Mouse (Mus musculus) c-Kit-positive CD71-negative TER-119-negative erythroid progenitor cells, embryonic 14.5 days (primary cell): Measurements from ENCODE around the gene Mmp25.
"Not testable (repeated sequence)": the region's sequence is repeated elsewhere in the genome, so short reads cannot be mapped to it uniquely, and the experiment has no call there.

ENCODE experiments used
- DNase-seq: peaks from one replicate; pipeline ENCODE4 v3.0.0-alpha.2; 2013; ENCODE audit warnings: low read depth

Mmp25 gene

DNA sequence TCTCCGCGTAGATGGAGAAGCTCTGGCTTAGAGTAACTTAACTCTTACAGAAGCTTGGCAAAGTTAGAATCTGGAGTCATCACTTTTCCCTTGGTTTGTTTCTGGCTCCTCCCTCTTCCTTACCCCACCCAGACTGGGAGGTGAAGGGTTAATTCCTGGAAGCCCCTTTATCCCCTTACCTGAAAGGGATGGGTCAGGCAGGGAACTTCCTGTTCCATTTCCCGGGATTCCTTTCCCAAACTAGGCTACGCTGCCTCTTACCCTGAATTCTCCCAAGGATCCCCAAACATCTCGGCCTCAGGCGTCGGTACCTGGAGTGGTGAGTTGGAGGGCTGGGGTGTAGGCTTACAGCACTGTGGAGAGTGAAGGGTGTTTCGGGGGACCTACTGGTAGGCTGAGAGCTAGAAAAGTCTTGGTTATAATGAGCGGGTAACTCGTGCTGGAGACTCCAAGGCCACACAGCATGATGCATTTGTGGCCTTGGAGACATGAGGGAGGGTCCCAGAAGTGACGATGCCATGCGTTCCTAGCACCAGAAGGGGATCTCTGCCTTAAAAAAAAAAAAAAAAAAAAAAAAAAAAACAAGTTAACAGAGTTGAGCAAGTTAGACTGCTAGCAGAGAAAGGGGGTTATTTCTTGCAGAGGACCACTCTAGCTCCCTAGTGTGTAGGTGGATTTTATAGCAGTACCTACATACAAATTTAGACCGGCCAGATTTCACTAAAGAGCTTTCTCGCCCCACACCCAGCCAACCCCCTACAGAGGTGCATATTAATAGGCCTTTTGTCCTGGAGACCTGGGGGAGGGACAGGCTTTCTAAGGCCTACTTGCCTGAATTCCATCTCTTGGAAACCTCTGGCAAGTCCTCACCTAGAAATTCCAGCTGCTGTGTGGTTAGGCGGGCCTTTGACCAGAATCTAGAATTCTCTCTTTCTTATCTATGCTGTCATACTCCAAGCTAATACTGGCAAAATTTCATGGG, 44.1 kb downstream of the Mmp25 start, which contains the start of gene Zscan10:
Gene Zscan10 (plus strand): TSS at position 216 of the 982 bp plus-strand sequence.
- DNase-seq, result no peak

DNA sequence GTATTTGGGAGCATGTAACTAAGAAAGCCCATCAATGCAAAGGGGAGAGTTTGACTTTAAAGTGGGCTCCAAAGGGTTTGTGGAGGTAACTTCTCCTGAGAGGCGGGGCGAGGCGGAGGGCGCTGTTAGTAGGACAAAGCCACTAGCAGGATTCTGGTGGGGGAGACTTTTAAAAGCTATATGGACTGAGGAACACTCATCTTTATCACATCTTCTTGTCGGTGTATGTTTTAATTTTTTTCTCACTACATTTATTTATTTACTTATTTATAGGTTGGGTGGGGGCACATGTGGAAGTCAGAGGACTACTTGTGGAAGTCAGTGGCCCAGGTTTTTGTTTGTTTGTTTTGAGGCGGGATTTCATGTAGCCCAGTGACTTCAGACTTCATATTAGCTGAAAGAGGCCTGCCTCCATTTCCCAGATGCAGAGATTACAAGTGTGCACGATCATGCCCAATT, 45.4 kb downstream of the Mmp25 start:
- DNase-seq, result no peak

DNA sequence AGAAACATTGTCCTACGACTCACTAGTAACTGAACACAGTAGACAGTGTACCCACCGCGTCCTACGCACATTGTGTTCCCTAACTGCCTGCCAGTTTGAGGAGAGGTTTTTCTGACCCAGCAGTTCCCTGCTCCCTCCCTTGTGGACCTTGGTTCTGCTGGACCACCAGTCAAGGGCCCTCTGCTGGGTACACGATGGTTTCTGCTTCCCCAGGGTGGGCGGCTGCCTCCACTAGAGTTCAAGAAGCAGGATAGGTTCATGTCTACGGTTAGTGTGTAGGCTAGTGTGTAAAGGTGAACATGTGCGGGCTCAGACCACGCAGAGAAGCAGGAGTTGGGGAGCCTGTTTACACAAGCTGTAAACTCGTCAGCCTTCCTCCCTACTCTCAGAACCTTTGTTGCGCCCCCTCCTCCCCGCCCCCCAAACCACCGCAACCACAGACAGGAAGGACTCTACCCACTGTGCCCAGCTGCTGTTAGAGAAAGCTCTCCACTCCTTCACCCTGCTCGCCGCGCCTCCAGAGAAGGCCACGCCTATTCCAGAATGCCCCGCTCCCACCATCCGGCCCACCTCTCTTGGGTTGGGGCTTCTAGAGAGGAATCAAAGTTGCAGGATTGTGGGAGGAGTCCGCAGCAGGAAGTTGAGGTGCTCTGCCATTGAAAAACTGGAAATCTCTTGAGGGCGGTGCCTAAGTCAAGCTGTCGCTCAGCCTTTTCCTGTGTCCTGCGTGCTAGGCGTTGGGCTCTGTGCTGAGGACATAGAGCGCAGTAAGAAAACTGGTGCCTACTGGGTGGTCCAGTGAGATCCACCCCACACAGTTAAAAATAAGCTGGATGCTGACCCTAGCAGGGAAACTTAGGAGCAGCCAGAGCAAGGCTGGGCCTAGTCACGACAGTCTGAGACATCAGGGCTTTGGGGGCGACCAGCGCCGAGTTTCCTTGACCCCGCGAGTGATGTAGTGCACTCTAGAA, 46.2 kb downstream of the Mmp25 start, which contains the start of gene Zfp13:
Gene Zfp13 (minus strand): TSS at position 906 of the 971 bp plus-strand sequence.
- DNase-seq, result peak; percentile 89

DNA sequence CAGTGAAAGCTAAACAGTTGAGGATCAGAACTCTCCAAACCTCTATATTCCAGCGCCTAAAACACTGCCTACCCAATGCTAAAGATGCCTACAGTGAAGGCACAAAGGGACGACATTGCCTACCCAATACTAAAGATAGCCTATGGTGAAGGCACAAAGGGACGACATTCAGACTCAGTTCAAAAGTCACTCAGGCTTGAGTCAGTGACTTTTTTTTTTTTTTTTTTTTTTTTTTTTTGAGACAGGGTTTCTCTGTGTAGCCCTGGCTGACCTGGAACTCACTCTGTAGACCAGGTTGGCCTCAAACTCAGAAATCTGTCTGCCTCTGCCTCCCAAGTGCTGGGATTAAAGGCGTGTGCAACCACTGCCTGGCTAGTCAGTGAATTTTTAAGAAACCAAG, 49.9 kb downstream of the Mmp25 start:
- not testable (repeated sequence) for DNase-seq

DNA sequence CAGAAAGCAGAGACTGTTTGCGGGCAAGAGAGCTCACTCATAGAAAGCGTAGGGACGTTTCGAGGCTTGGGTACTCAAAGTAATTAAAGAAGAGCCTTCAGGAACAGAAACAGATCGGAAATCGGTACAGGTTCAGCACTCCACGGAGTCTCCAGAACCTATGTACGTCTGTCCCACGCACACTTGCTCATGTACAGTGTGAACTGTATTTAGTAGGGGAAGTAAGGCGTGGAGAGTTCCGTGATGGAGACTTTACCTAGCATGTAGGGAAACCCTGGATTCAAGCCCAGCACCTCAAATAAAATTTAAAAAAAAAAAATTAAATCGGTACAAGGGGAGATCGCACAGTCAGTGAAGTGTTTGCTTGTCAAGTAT, 52.2 kb downstream of the Mmp25 start:
- DNase-seq, result no peak

DNA sequence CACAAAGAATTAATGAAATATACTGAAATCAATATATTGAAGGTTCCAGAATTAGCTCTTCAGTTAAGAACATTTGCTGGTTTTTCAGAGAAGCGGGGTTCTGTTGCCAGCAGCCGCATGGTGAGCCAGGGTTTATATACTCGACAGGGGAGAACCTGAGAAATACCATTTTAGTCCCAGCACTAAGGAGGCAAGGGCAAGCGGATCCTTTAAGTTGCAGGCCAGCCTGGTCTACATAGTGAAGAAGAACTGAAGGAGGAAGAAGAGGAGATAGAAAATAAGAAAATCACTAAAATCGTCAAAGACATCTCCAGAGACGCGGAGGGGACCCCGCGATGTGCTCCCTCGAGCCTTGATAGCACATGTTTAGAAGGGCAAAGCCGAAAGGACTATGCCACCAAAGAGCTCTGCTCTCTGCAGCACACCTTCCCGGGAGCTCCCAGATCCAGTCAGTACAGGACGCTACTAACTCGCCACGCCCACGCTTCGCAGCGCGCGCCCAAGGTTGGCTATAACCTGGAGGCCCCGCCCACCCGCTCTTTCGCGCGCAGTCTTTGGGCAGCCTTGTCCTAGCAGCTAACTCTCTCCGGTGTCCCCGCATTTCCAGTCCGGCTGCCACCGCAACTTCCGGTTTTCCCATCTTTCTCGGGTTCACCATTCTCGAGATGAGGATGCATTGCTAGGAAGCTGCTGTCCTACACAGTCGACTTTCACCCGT, 52.7 kb downstream of the Mmp25 start:
- DNase-seq, result peak; percentile 86

DNA sequence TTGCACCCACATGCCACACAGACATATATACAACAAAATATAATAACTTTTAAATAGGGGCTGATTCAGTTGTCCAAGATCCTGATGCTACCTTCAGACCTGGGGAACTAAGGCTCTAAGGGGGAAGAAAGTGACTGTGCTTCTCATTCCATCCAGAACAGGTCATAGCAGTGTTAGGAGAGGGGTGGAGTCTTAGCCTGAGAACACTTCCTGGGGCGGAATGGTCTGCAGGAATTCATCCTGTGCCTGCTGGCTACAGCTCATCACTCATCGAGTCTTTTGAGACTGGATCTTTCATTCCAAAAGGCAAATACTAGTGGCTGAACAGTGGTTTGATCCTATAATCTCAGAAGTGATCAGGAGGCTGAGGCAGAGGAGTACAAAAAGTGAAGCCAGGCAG, 57.8 kb downstream of the Mmp25 start:
- DNase-seq, result no peak

DNA sequence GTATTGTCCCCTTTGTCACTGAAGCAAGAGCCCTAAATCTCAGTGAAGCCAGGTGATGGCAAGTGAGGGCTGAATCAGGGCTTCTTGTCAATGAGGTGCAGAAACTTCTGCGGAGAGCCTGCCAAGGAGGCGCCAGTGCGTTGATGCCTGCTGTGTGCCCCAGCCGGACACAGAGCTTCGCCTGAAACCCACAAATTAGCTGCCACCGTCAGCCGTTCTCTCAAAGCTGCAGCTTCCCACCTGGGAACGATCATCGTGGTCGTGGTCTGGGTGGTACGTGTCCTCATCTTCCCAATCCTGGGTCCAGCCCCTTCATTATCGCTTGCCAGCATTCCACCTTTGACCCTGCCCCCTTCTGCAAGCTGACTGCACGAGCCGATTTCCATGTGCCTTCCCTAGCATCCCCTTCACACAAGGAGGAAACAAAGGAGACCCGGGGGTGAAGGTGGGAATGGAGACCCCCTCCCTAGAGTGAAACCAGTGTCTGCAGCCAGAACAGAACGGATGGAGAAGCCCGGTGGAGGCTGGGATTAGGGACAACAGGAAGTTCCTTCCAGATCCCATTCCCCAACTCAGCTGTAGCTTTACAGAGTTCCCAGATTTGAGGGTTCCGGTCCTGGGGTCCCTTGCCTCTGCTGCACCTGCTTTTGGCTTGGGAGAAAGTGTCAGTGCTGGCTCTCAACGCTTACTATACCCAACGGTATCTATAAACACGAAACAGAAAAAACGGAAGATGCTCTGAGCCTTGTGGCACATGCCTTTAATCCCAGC, 59.2 kb downstream of the Mmp25 start:
- no peak for DNase-seq

DNA sequence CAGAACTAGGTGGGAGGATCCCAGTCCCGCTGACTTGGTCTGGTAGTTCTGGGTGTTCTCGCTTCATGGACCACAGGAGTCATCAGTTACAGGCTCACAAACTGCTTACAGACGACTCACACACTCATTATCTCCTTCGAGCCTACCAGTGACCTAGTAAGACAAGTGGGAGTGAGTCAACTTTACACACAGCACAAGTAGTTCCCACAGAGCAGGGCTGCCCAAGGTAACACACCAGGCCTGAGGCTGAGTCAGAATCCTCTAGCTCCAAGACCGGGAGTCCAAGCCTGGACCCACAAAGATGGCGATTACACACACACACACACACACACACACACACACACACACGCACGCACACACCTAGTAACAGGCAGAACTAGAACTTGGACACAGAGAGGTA, 60.3 kb downstream of the Mmp25 start:
- DNase-seq, result no peak
